Mouse (Mus musculus): ENCODE measurements around the gene Klf12. TPM values are rescaled to one million over a fixed set of nuclear protein-coding genes. Genes with fewer than 3 reads are reported as not detected.

The Klf12 gene
- polyA plus RNA-seq, 1 experiment from 2014 or later, result 29.6 TPM

GRCm38 (mm10) chr14:100068715-100069114 is 215.8 kb downstream of the Klf12 start:
- H3K27me3 ChIP-seq (ENCODE audit: control insufficient read depth, insufficient read depth, low read length), result no peaks in the 10 kb centered on the region
- H3K36me3 ChIP-seq (ENCODE audit: control insufficient read depth, insufficient read depth, low read length), result no peaks in the 10 kb centered on the region
- no peak overlapping the region for H3K9ac ChIP-seq (ENCODE audit: low read depth, low read length)
- H3K9me3 ChIP-seq (ENCODE audit: control insufficient read depth, low read length), result no peaks in the 10 kb centered on the region
- DNase-seq (ENCODE audit: low spot score) (no peak), ATAC-seq (ENCODE audit: low FRiP score) (peak; percentile 38; the same call in 1 of the 2 replicates)
- no peak overlapping the region for H3K4me3 ChIP-seq (ENCODE audit: low read depth, low read length)
- no peaks in the 10 kb centered on the region for H3K4me1 ChIP-seq (replicated peaks; ENCODE audit: control insufficient read depth, insufficient read depth, low read length)
- H3K4me2 ChIP-seq (replicated peaks; ENCODE audit: low read depth, low read length), result no peak overlapping the region
- no peak overlapping the region for H3K27ac ChIP-seq (ENCODE audit: low read depth, low read length)
- WGBS, result 32% methylated on average over 5 of the region's 5 CpGs

GRCm38 (mm10) chr14:100062516-100062915 is 222.0 kb downstream of the Klf12 start:
- WGBS, result 94% methylated on average over 1 of the region's 1 CpGs
- Histone ChIP-seq H3K27me3 (ENCODE audit: control insufficient read depth, insufficient read depth, low read length) (no peaks in the 10 kb centered on the region), H3K9me3 (ENCODE audit: control insufficient read depth, low read length) (no peaks in the 10 kb centered on the region), H3K27ac (ENCODE audit: low read depth, low read length) (no peak overlapping the region), H3K4me1 (replicated peaks; ENCODE audit: control insufficient read depth, insufficient read depth, low read length) (no peaks in the 10 kb centered on the region), H3K4me3 (ENCODE audit: low read depth, low read length) (no peak overlapping the region), H3K9ac (ENCODE audit: low read depth, low read length) (no peak overlapping the region), H3K4me2 (replicated peaks; ENCODE audit: low read depth, low read length) (no peak overlapping the region), H3K36me3 (ENCODE audit: control insufficient read depth, insufficient read depth, low read length) (no peaks in the 10 kb centered on the region)
- DNase-seq (ENCODE audit: low spot score) (no peak), ATAC-seq (ENCODE audit: low FRiP score) (no peak)

- H3K27me3 ChIP-seq (ENCODE audit: control insufficient read depth, insufficient read depth, low read length), result no peaks in the 10 kb centered on the region
- H3K27ac ChIP-seq (ENCODE audit: low read depth, low read length), result no peak overlapping the region
- no peak for ATAC-seq (ENCODE audit: low FRiP score)
- 83% methylated on average over 2 of the region's 2 CpGs for WGBS
- no peak overlapping the region for H3K4me2 ChIP-seq (replicated peaks; ENCODE audit: low read depth, low read length)
- no peak overlapping the region for H3K9ac ChIP-seq (ENCODE audit: low read depth, low read length)
- no peaks in the 10 kb centered on the region for H3K4me1 ChIP-seq (replicated peaks; ENCODE audit: control insufficient read depth, insufficient read depth, low read length)
- no peak overlapping the region for H3K4me3 ChIP-seq (ENCODE audit: low read depth, low read length)
- H3K9me3 ChIP-seq (ENCODE audit: control insufficient read depth, low read length), result no peaks in the 10 kb centered on the region
- no peaks in the 10 kb centered on the region for H3K36me3 ChIP-seq (ENCODE audit: control insufficient read depth, insufficient read depth, low read length)
- DNase-seq (ENCODE audit: low spot score), result no peak
Observed at GRCm38 (mm10) chr14:100054150-100054549, 230.3 kb downstream of the Klf12 start.

GRCm38 (mm10) chr14:100053456-100053855 is 231.0 kb downstream of the Klf12 start:
- Histone ChIP-seq H3K4me1 (replicated peaks; ENCODE audit: control insufficient read depth, insufficient read depth, low read length) (no peaks in the 10 kb centered on the region), H3K4me2 (replicated peaks; ENCODE audit: low read depth, low read length) (no peak overlapping the region), H3K9me3 (ENCODE audit: control insufficient read depth, low read length) (no peaks in the 10 kb centered on the region), H3K4me3 (ENCODE audit: low read depth, low read length) (no peak overlapping the region), H3K27ac (ENCODE audit: low read depth, low read length) (no peak overlapping the region), H3K27me3 (ENCODE audit: control insufficient read depth, insufficient read depth, low read length) (no peaks in the 10 kb centered on the region), H3K36me3 (ENCODE audit: control insufficient read depth, insufficient read depth, low read length) (no peaks in the 10 kb centered on the region), H3K9ac (ENCODE audit: low read depth, low read length) (no peak overlapping the region)
- no peak for DNase-seq (ENCODE audit: low spot score)
- WGBS, result 92% methylated on average over 4 of the region's 4 CpGs
- no peak for ATAC-seq (ENCODE audit: low FRiP score)

GRCm38 (mm10) chr14:100052876-100053275 is 231.6 kb downstream of the Klf12 start:
- no peak overlapping the region for H3K9ac ChIP-seq (ENCODE audit: low read depth, low read length)
- H3K27ac ChIP-seq (ENCODE audit: low read depth, low read length), result no peak overlapping the region
- WGBS, result 76% methylated on average over 2 of the region's 2 CpGs
- H3K4me2 ChIP-seq (replicated peaks; ENCODE audit: low read depth, low read length), result no peak overlapping the region
- H3K9me3 ChIP-seq (ENCODE audit: control insufficient read depth, low read length), result no peaks in the 10 kb centered on the region
- no peak overlapping the region for H3K4me3 ChIP-seq (ENCODE audit: low read depth, low read length)
- no peaks in the 10 kb centered on the region for H3K27me3 ChIP-seq (ENCODE audit: control insufficient read depth, insufficient read depth, low read length)
- no peak for DNase-seq (ENCODE audit: low spot score)
- H3K4me1 ChIP-seq (replicated peaks; ENCODE audit: control insufficient read depth, insufficient read depth, low read length), result no peaks in the 10 kb centered on the region
- ATAC-seq (ENCODE audit: low FRiP score), result no peak
- no peaks in the 10 kb centered on the region for H3K36me3 ChIP-seq (ENCODE audit: control insufficient read depth, insufficient read depth, low read length)

GRCm38 (mm10) chr14:100045431-100045830 is 239.0 kb downstream of the Klf12 start:
- Histone ChIP-seq H3K4me1 (replicated peaks; ENCODE audit: control insufficient read depth, insufficient read depth, low read length) (no peaks in the 10 kb centered on the region), H3K9ac (ENCODE audit: low read depth, low read length) (no peak overlapping the region), H3K27me3 (ENCODE audit: control insufficient read depth, insufficient read depth, low read length) (no peaks in the 10 kb centered on the region), H3K4me3 (ENCODE audit: low read depth, low read length) (no peak overlapping the region), H3K36me3 (ENCODE audit: control insufficient read depth, insufficient read depth, low read length) (no peaks in the 10 kb centered on the region), H3K27ac (ENCODE audit: low read depth, low read length) (no peak overlapping the region), H3K4me2 (replicated peaks; ENCODE audit: low read depth, low read length) (no peak overlapping the region), H3K9me3 (ENCODE audit: control insufficient read depth, low read length) (no peaks in the 10 kb centered on the region)
- ATAC-seq (ENCODE audit: low FRiP score) (no peak), DNase-seq (ENCODE audit: low spot score) (no peak)

- no peaks in the 10 kb centered on the region for H3K4me1 ChIP-seq (replicated peaks; ENCODE audit: control insufficient read depth, insufficient read depth, low read length)
- no peak overlapping the region for H3K4me3 ChIP-seq (ENCODE audit: low read depth, low read length)
- no peaks in the 10 kb centered on the region for H3K36me3 ChIP-seq (ENCODE audit: control insufficient read depth, insufficient read depth, low read length)
- DNase-seq (ENCODE audit: low spot score) (peak; percentile 11), ATAC-seq (ENCODE audit: low FRiP score) (peak; percentile 75)
- H3K9ac ChIP-seq (ENCODE audit: low read depth, low read length), result no peak overlapping the region
- 50% methylated on average over 6 of the region's 6 CpGs for WGBS
- no peak overlapping the region for H3K4me2 ChIP-seq (replicated peaks; ENCODE audit: low read depth, low read length)
- no peaks in the 10 kb centered on the region for H3K27me3 ChIP-seq (ENCODE audit: control insufficient read depth, insufficient read depth, low read length)
- no peak overlapping the region for H3K27ac ChIP-seq (ENCODE audit: low read depth, low read length)
- H3K9me3 ChIP-seq (ENCODE audit: control insufficient read depth, low read length), result no peaks in the 10 kb centered on the region
Observed at GRCm38 (mm10) chr14:100041823-100042222, 242.7 kb downstream of the Klf12 start.

- H3K9me3 ChIP-seq (ENCODE audit: control insufficient read depth, low read length), result no peaks in the 10 kb centered on the region
- WGBS, result 96% methylated on average over 6 of the region's 6 CpGs
- no peak overlapping the region for H3K4me2 ChIP-seq (replicated peaks; ENCODE audit: low read depth, low read length)
- no peak overlapping the region for H3K27ac ChIP-seq (ENCODE audit: low read depth, low read length)
- no peak for ATAC-seq (ENCODE audit: low FRiP score)
- no peaks in the 10 kb centered on the region for H3K4me1 ChIP-seq (replicated peaks; ENCODE audit: control insufficient read depth, insufficient read depth, low read length)
- H3K27me3 ChIP-seq (ENCODE audit: control insufficient read depth, insufficient read depth, low read length), result no peaks in the 10 kb centered on the region
- DNase-seq (ENCODE audit: low spot score), result no peak
- H3K4me3 ChIP-seq (ENCODE audit: low read depth, low read length), result no peak overlapping the region
- H3K36me3 ChIP-seq (ENCODE audit: control insufficient read depth, insufficient read depth, low read length), result no peaks in the 10 kb centered on the region
- no peak overlapping the region for H3K9ac ChIP-seq (ENCODE audit: low read depth, low read length)
Observed at GRCm38 (mm10) chr14:100026671-100027070, 257.8 kb downstream of the Klf12 start.

GRCm38 (mm10) chr14:100017219-100017618 is 267.3 kb downstream of the Klf12 start:
- Histone ChIP-seq H3K27me3 (ENCODE audit: control insufficient read depth, insufficient read depth, low read length) (no peaks in the 10 kb centered on the region), H3K4me3 (ENCODE audit: low read depth, low read length) (no peak overlapping the region), H3K36me3 (ENCODE audit: control insufficient read depth, insufficient read depth, low read length) (no peaks in the 10 kb centered on the region), H3K4me2 (replicated peaks; ENCODE audit: low read depth, low read length) (no peak overlapping the region), H3K27ac (ENCODE audit: low read depth, low read length) (no peak overlapping the region), H3K4me1 (replicated peaks; ENCODE audit: control insufficient read depth, insufficient read depth, low read length) (no peaks in the 10 kb centered on the region), H3K9me3 (ENCODE audit: control insufficient read depth, low read length) (no peaks in the 10 kb centered on the region), H3K9ac (ENCODE audit: low read depth, low read length) (no peak overlapping the region)
- 92% methylated on average over 2 of the region's 2 CpGs for WGBS
- no peak for ATAC-seq (ENCODE audit: low FRiP score)
- DNase-seq (ENCODE audit: low spot score), result no peak
